Mouse (Mus musculus): ENCODE data around the gene Kcnmb4.

Gene Kcnmb4

DNA sequence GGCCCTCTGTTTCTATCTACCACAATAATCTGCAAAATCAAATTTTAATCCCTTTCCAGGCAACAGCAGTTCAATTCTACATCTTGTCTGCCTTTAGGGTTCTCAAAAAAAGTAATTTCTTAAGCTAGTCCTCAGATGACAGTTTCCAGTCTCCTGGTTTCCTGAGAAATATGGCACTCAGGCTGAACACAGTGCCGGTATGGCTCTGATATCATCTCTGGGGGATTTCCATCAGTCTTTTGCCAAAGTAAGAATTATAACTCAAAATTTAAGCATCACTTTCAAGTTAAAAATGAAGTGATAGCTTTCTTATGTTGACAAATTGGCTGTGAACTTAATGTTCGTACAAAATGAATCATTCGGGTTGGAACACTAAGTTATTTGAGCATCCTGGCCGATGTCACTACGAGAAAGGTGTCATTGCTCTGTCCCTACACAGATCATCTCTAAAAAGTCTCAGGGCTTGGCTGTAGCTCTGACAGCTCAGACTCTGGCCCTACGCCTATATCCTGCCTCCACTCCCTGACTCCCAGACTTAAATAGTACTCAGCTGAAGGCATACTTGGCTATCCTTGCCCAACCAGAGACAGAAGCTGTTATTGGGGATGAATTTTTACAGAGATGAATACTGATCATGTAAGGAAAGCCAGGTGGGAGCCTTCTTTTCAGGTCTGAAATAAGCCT is 70.8 kb downstream of the Kcnmb4 start:
- no peak for DNase-seq (ENCODE audit: low spot score in 2 of 2)

DNA sequence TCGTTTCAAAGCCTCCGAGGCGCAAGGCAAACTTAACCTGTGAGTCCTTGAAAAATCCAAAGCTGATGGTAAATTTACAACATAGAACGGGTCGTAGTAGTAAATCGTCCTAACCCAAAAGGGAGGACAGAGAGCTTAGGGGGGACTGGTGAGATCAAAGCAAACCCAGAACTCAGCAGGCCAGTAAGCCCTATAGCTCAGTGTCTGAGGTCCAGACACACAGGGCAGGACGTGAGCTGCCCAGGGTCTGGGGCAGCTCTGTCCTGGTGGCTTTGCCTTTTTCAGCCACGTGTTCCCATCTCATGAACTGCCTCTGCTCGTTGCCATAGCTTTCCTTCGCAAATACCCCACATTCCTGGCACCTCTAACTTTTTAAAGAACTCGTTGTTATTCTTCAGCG is 75.7 kb downstream of the Kcnmb4 start:
- no peak for DNase-seq (ENCODE audit: low spot score in 2 of 2)

DNA sequence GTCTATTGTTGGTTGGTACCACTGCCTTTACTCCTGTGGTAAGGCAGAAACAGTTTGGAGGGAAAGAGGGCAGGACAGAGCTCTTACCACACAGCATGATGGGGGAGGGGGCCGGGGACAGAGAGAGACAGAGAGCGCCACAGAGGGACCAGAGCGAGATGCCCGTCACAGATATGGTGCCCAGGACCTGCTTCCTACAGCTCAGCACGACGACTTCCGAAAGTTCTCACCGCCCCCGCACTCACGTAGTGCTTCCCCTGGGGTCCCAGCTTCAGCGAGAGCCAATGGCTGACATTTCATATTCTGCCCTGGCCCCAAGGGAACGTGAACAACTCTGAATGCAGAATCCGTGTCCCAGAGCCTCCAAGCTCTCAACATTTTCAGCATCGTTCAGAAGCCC is 76.1 kb downstream of the Kcnmb4 start:
- peak; percentile 5 to 7 for DNase-seq (ENCODE audit: low spot score in 2 of 2)

DNA sequence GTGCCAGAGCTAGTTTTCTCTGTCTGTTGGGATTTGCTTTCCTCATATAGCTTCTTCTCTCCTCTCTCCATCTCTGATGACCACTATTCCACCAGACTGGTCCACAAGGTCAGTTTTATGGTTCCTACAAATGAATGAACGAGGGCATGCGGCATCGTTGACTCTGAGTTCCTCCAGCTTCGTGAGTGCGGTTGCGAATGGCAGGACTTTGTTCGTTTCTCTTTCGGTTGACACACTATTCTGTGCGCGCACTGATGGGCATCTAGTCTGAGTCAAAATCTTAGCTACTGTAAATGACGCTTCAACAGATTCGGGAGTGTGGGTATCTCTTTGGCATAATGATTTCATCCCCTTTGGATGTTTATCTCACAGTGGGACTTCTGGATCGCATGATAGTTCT is 76.7 kb downstream of the Kcnmb4 start:
- DNase-seq (ENCODE audit: low spot score in 2 of 2), result no peak

DNA sequence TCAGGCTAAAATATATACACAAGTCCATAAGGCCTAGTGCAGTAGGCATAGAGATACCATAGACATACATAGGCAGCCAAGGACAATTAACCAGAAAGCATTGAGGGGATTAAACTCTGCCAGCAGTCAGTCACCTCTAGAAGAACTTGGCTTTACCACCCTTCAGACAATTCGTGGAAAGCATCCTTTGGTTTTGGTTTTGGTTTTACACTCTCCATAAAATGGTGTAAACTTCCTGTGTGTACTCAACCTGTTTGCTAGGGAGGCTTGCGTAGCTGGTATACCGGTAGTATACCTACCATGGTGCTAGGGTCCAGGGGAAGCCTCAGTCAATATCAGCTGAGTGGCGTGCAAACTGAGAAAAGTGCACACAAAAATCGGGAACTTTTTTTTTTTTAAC is 77.4 kb downstream of the Kcnmb4 start:
- DNase-seq (ENCODE audit: low spot score in 2 of 2), result no peak

DNA sequence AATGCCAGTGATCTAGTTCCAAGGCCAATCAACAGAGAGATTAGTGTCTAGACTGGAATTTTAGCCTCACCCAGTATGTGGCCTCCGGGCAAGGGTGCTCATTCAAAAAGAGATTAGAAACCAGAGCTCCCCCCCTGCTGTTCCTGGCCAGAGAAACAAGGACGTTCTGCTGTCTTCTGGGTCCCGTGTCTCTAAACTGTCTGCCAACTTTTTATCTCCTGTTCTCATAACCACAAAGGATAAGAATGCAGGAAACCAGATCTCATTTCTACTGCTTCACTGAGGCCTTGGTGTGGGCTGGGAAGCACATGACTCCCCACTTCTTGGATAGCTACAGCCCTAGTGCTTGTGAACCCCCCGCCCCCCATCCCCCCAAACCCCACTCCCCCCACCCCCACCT is 79.1 kb downstream of the Kcnmb4 start:
- no peak for DNase-seq (ENCODE audit: low spot score in 2 of 2)

DNA sequence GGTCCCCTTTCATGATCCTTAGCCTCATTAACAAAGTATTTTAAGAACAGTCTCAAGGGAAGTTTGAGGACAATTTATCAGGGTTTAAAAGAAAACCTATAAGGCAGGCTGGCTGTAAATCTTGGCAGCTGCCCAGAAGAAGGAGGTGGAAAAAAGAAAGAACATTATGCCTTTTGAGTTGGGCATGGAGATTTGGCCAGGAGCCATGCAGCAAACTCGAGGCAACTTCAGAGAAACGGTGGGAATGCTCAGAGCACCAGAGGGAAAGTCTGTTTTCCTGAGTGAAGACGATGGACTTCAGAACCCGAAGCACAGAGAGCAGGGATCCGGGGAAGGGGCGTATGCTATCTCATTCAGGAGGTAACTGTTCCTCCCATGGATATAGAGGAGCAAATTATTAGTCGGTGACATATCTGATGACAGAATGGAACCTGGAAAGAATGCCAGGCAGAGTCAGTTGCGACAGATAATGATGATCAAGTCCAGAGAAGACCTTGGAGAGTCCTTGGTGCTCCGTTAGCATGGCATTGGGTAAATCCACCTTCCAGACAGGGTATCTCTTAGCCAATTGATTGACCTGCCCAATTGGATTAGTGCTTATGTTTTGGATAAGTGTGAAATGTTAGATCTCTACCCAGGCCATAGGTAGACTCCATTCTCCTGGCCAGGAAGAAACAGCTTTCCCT is 79.7 kb downstream of the Kcnmb4 start:
- DNase-seq (ENCODE audit: low spot score in 2 of 2), result no peak

DNA sequence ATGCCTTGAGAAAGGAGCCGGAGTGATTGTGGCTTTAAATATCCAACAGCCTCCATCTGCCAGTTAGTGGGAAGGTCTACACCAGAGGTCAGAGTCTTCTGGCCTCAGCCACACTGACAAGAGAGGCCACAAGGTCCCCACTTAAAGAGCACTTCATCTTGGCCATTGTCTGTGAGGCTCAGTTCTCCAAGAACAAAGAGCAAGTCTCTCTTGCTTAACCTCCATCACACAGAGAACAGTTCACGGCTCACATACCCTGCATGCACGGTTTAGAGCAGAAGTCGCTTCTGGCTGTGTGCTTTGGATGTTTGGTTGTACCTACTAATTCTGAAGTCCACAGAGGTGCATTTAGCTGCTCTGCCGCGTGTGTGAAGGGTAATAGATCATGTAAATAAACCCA is 84.8 kb downstream of the Kcnmb4 start:
- DNase-seq (ENCODE audit: low spot score in 2 of 2), result no peak

DNA sequence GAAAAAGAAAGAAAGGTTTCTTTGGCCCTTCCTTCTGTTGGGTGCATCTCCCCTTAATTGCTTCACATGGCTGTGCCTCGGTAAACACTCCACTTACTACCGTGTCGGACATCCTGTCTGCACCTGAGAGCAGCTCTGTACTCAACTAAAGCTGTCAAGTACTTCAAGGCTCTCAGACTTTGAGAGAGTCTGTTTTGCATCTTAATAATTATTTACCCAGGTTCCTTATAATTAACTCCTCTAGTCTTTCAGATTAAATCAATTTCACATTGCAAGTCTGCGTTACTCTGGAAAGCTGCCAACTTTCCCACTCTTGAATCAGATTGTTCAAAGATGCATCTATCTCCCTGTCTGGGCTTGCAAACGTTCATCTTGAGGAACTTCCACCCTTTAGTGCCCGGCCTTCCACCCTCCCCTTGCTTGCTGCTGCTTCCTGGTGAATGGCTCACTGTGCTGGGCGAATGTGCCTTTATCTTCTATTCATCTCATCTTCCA is 87.2 kb downstream of the Kcnmb4 start:
- DNase-seq (ENCODE audit: low spot score in 2 of 2), result no peak

DNA sequence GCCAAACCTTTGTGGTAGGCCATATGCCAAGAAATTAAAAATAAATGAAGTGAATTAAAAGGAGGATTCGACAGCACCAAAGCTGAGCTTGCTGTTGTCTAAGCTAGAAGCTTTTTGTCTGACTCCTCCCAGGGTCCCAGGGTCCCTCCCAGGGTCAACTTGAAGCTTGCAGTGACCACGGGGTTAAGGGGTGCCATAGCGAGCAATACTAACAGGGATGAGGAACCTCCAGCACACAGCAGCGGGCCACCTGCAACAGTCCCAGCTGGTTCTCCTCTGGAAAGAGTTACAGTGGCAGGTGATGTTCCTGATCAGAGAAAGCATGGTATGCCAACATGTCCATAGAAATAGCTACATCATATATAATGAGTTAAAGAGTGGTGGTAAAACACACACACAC is 89.3 kb downstream of the Kcnmb4 start:
- DNase-seq (ENCODE audit: low spot score in 2 of 2), result no peak

DNA sequence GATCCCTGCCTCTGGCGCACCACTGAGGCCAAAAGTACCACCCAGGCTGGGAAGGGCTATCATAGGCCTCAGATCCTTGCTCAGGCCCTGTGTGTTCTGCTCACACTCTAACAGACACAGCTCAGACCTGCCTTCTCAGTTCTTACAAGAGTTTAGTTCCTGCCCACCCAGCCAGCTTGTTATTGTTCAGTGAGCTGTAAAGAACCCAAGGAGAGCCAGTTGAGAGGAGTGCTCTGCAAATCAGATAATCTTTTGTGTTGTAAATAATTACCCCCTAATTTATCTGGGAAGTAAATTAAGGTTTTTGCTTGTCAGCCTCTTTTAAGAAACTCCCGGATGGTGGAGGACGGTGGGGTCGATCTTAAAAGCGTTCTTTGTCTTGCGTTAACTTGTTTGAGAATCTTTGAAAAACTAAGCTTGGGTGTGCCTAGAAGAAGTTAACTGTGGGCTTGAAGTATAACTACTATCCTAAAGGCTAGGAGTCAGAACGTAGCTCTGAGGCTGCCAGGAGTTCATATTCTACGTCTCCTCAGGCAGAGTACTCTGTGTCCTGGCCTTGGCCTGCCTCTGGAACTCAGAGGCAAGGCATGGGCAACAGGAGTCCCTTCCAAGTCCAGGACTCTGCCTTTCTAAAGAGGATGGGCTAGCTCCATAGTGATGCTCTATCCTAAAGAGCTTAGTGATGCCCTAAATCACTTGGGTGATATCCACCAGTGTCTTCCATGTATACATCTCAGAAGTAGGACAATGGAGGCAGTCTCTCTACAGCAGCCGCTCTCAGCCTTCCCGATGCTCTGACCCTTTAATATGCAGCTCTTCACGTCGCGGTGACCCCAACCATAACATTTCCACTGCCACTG is 90.6 kb downstream of the Kcnmb4 start:
- DNase-seq (ENCODE audit: low spot score in 2 of 2), result no peak

DNA sequence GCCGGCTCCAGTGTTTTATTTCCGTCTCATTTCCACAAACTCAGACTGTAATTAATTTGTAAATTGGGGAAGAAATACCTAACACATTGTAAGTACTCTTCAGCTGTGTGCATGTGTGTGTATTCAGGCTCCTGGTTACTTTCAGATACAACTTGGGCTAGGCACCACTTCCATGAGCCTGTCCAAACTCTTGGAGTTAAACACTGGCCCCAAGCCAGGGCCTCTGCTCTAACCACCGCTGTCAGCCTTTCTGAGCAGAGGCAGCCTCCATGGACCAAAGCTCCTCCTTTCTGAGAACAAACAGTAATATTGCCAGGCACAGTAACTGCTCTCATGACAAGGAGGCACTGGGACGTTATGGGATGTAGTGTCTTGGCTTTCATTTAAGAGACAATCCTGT is 96.8 kb downstream of the Kcnmb4 start:
- no peak for DNase-seq (ENCODE audit: low spot score in 2 of 2)

DNA sequence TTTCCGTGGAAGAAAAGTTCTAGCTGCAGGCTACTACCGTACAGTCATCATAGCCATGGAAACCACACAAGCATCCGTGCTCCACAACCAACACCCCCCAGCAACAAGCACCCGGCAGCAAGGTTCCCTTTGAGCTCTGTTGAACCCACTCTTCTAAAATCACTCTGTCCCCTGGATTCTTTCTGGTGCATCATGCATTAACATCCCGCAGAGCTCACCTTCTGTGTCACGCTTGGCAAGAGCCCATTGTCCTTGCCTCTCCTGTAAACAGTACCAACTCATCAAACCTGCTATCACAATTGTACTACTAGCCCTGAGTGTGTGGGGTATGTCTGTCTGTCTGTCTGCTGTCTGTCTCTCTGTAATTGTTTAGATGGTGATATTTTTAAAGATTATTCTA is 99.6 kb downstream of the Kcnmb4 start:
- no peak for DNase-seq (ENCODE audit: low spot score in 2 of 2)

DNA sequence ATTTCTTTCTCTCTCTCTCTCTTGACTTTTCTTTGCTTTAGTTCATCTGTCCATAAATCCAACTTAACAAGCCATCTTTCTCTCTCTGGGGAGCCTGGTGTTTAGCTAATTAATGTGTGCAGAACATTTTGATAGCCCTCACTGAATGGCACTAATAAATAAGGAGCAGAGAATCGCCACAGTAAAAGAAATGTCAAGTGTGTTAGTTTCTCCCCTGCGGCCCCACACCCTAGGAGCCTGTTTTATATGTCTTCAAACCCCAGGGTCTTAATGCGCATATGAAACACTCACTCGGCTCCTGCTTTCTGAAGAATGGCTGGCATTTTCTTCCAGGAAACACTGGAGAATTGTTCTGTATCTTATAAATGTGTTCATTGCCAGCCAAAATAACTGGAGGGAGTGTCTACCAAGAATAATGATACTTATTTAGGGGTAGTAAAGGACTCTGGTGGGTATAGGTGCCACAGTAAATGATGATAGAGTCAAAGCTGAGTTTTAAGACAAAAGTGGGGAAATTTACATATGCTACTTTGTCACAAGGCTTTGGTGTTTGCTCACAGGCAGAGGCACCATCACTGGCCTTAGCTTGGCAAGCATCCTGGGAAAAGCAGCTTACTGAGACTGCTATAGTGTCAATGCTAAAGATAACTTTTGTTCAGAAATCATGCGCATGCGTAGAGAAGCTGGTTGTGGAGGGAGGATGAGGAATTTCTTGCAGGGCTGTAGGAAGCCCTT is 102.5 kb downstream of the Kcnmb4 start:
- no peak for DNase-seq (ENCODE audit: low spot score in 2 of 2)

Data from spleen, postnatal 36 days (tissue).